Mouse (Mus musculus) G1E (cell line): ENCODE results near the gene Zfp513.

Source experiments
- CTCF ChIP-seq: IDR thresholded peaks from 2 replicates; pipeline ENCODE4 v1.5.1; 2012; ENCODE audit warnings: low read depth, low read length, inconsistent platforms, mixed read lengths
- GATA2 ChIP-seq: IDR thresholded peaks from 2 replicates; pipeline ENCODE4 v1.6.1; 2012; ENCODE audit warnings: low read depth, low read length, inconsistent platforms, borderline replicate concordance

GRCm38 (mm10) chr5:31193631-31194281 lies 8.3 kb downstream of the Zfp513 start:
- no peak for TF ChIP-seq CTCF
- no peak for TF ChIP-seq GATA2
